Mouse (Mus musculus): ENCODE measurements at regions not wholly inside any gene's neighbourhood (a gene's known extent, or its start where the extent isn't known, plus 50 kb on each side); places are given as distances from the start of the nearest gene placed in this dataset.

GRCm38 (mm10) chr15:71277388-71277787 is 2557.0 kb upstream of the Gm6569 start:
- TF ChIP-seq POLR2A (IDR thresholded peaks at IDR 0.05; ENCODE audit: insufficient read depth, low read depth, low read length) (no peak), CTCF (IDR thresholded peaks at IDR 0.05; ENCODE audit: insufficient read depth, low read depth, low read length) (no peak)
